Comparison of ENCODE assay signal across 31 mouse cellular contexts in genomic region chrX:49045118-49045517, GRCm38 (mm10).
"Had no signal": no experiment of that assay in that cellular context is flagged by ENCODE, and none has a peak within 500 bp of the region (broad histone marks: within the 10 kb centered on the region; RNA-seq: fewer than 3 reads in every experiment).

No protein-coding gene starts in this region.

- H3K4me1 ChIP-seq: limb, embryonic 10.5 days; limb, embryonic 12.5 days; limb, embryonic 13.5 days; limb, embryonic 15.5 days; liver, embryonic 12.5 days; liver, embryonic 13.5 days; liver, embryonic 15.5 days; lung, embryonic 15.5 days; megakaryocyte, embryonic 14.5 days; midbrain, embryonic 10.5 days; midbrain, embryonic 12.5 days; midbrain, embryonic 13.5 days; midbrain, embryonic 15.5 days had no signal

- H3K27ac ChIP-seq: limb, embryonic 10.5 days; limb, embryonic 12.5 days; limb, embryonic 13.5 days; limb, embryonic 15.5 days; liver, embryonic 12.5 days; liver, embryonic 13.5 days; liver, embryonic 14.5 days; liver, embryonic 15.5 days; lung, embryonic 15.5 days; macrophage; midbrain, embryonic 10.5 days; midbrain, embryonic 12.5 days; midbrain, embryonic 13.5 days; midbrain, embryonic 15.5 days had no signal

- ATAC-seq: liver, embryonic 12.5 days; liver, postnatal 0 days; lung, postnatal 0 days; midbrain, embryonic 13.5 days; midbrain, embryonic 15.5 days; midbrain, embryonic 16.5 days had no signal

- H3K4me2 ChIP-seq: limb, embryonic 12.5 days; limb, embryonic 13.5 days; limb, embryonic 15.5 days; liver, embryonic 11.5 days; liver, embryonic 12.5 days; liver, embryonic 13.5 days; liver, embryonic 15.5 days; lung, embryonic 14.5 days; lung, embryonic 15.5 days; midbrain, embryonic 11.5 days; midbrain, embryonic 12.5 days; midbrain, embryonic 13.5 days; midbrain, embryonic 15.5 days had no signal

- H3K36me3 ChIP-seq: limb, embryonic 10.5 days; limb, embryonic 12.5 days; limb, embryonic 13.5 days; limb, embryonic 15.5 days; liver, embryonic 12.5 days; liver, embryonic 13.5 days; liver, embryonic 15.5 days; lung, embryonic 15.5 days; midbrain, embryonic 10.5 days; midbrain, embryonic 12.5 days; midbrain, embryonic 13.5 days; midbrain, embryonic 15.5 days had no signal

- H3K27me3 ChIP-seq: limb, embryonic 12.5 days; limb, embryonic 13.5 days; limb, embryonic 15.5 days; liver, embryonic 12.5 days; liver, embryonic 13.5 days; liver, embryonic 15.5 days; lung, embryonic 15.5 days; megakaryocyte, embryonic 14.5 days; midbrain, embryonic 12.5 days; midbrain, embryonic 13.5 days; midbrain, embryonic 15.5 days had no signal

- H3K9ac ChIP-seq: limb, embryonic 12.5 days; limb, embryonic 13.5 days; limb, embryonic 15.5 days; liver, embryonic 12.5 days; liver, embryonic 13.5 days; liver, embryonic 14.5 days; liver, embryonic 15.5 days; liver, postnatal 0 days; lung, embryonic 14.5 days; lung, embryonic 15.5 days; midbrain, embryonic 12.5 days; midbrain, embryonic 13.5 days; midbrain, embryonic 15.5 days had no signal

- H3K4me3 ChIP-seq: limb, embryonic 10.5 days; limb, embryonic 12.5 days; limb, embryonic 13.5 days; limb, embryonic 15.5 days; liver, embryonic 12.5 days; liver, embryonic 13.5 days; liver, embryonic 15.5 days; lung, embryonic 15.5 days; megakaryocyte, embryonic 14.5 days; midbrain, embryonic 10.5 days; midbrain, embryonic 12.5 days; midbrain, embryonic 13.5 days; midbrain, embryonic 15.5 days; myocyte had no signal

- H3K9me3 ChIP-seq: limb, embryonic 10.5 days; limb, embryonic 12.5 days; limb, embryonic 13.5 days; limb, embryonic 15.5 days; liver, embryonic 12.5 days; liver, embryonic 13.5 days; liver, embryonic 15.5 days; lung, embryonic 15.5 days; midbrain, embryonic 10.5 days; midbrain, embryonic 12.5 days; midbrain, embryonic 13.5 days; midbrain, embryonic 15.5 days had no signal

- DNase-seq: left cerebral cortex, postnatal 4 days; liver; liver, embryonic 13.5 days; liver, postnatal 0 days; lung, adult 18-20 months; lung, adult 2 months; lung, embryonic 14.5 days; lung, postnatal 10 days; lung, postnatal 14 days; lung, postnatal 36 days; lung, postnatal 4 days; midbrain, embryonic 14.5 days had no signal
